17 mouse cellular contexts compared by ENCODE assay signal in genomic region chr10:119018490-119018889, GRCm38 (mm10).
"Had no signal": no experiment of that assay in that cellular context is flagged by ENCODE, and none has a peak within 500 bp of the region (broad histone marks: within the 10 kb centered on the region; RNA-seq: fewer than 3 reads in every experiment).

No protein-coding gene starts in this region.

- ATAC-seq: liver, embryonic 12.5 days; liver, postnatal 0 days; lung, postnatal 0 days; midbrain, embryonic 13.5 days; midbrain, embryonic 15.5 days; midbrain, embryonic 16.5 days had no signal

- DNase-seq: left cerebral cortex, postnatal 4 days; liver; liver, embryonic 13.5 days; liver, postnatal 0 days; lung, adult 18-20 months; lung, adult 2 months; lung, embryonic 14.5 days; lung, postnatal 10 days; lung, postnatal 14 days; lung, postnatal 36 days; lung, postnatal 4 days; midbrain, embryonic 14.5 days had no signal
